Mouse (Mus musculus) heart, embryonic 12.5 days (tissue): ENCODE data around the gene F8. TPM values are rescaled to one million over a fixed set of nuclear protein-coding genes. Genes with fewer than 3 reads are reported as not detected.
A peak's percentile ranks its signal among the peaks of the same experiment; 100 is the strongest.
"Not testable (repeated sequence)": the region's sequence is repeated elsewhere in the genome, so short reads cannot be mapped to it uniquely, and the experiment has no call there.

Experiments used
- ATAC-seq: fragments of 200-750 bp; cut with Nextera tagmentation; 2 replicates; pipeline ENCODE4 v1.8.0; 2017; ENCODE audit warnings: moderate TSS enrichment, moderate library complexity; ENCODE audit not compliant: insufficient number of reproducible peaks, low FRiP score
- H3K27ac ChIP-seq: fragments of 300-500 bp; sonication (generic); 2 replicates; pipeline ENCODE4 v1.5.1; 2016; ENCODE audit warnings: mild to moderate bottlenecking, moderate library complexity; ENCODE audit not compliant: poor library complexity, severe bottlenecking
- H3K27me3 ChIP-seq: fragments of 300-500 bp; sonication (generic); replicated peaks from 2 replicates; pipeline ENCODE4 v1.6.1; 2016; ENCODE audit warnings: mild to moderate bottlenecking, moderate library complexity
- H3K36me3 ChIP-seq: fragments of 300-500 bp; sonication (generic); 2 replicates; pipeline ENCODE4 v1.6.1; 2016; ENCODE audit warnings: mild to moderate bottlenecking, moderate library complexity
- H3K4me1 ChIP-seq: fragments of 300-500 bp; sonication (generic); replicated peaks from 2 replicates; pipeline ENCODE4 v1.6.1; 2016; ENCODE audit warnings: mild to moderate bottlenecking
- H3K4me2 ChIP-seq: fragments of 300-500 bp; sonication (generic); 2 replicates; pipeline ENCODE4 v1.6.1; 2016; ENCODE audit warnings: mild to moderate bottlenecking, moderate library complexity
- H3K4me3 ChIP-seq: fragments of 300-500 bp; sonication (generic); 2 replicates; pipeline ENCODE4 v1.5.1; 2016; ENCODE audit warnings: mild to moderate bottlenecking
- H3K9ac ChIP-seq: fragments of 300-500 bp; sonication (generic); 2 replicates; pipeline ENCODE4 v1.6.1; 2016; ENCODE audit warnings: mild to moderate bottlenecking, moderate library complexity
- H3K9me3 ChIP-seq: fragments of 300-500 bp; sonication (generic); replicated peaks from 2 replicates; pipeline ENCODE4 v1.6.1; 2016; ENCODE audit warnings: mild to moderate bottlenecking, moderate library complexity
- WGBS: fragments of 180-500 bp; shearing (Covaris S2); methylation state at CpG from one replicate; pipeline ENCODE4 v1.1.7; 2016; 5-methylcytosine and 5-hydroxymethylcytosine counted together
- polyA plus RNA-seq: library from polyadenylated mRNA; unstranded; fragments of >200 nt; fragmentation: Nextera tagmentation; extraction: Ambion mirVana; gene quantifications from 2 replicates; pipeline ENCODE4 v1.2.1, GENCODE M21; 2016

Gene F8
- polyA plus RNA-seq, 1 experiment from 2014 or later = 1.8 TPM

DNA sequence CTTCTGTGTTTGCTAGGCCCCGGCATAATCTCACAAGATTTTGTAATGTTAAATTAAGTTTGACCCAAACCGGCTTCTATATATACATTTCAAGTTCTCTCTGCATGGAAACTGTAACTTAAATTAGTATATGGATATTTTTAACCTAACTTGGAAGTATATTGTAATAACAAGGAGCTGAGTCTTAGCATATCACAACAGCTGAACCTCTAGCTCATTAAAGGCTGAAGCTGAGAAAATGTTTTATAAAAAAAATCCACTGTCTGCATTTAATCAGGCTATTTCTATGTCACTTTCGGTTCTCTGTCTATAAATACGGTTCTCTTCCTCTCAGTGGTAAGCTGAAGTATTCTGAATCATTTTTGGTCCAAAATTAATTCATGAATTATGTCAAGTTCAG, 58.9 kb downstream of the F8 start:
- Histone ChIP-seq H3K36me3 (no peaks in the 10 kb centered on the region), H3K4me1 (no peaks in the 10 kb centered on the region), H3K27me3 (no peaks in the 10 kb centered on the region), H3K4me2 (no peak overlapping the region), H3K4me3 (no peak overlapping the region), H3K27ac (no peak overlapping the region), H3K9ac (no peak overlapping the region), H3K9me3 (no peaks in the 10 kb centered on the region)
- ATAC-seq = no peak
- 78% methylated on average over 4 of the region's 4 CpGs for WGBS

DNA sequence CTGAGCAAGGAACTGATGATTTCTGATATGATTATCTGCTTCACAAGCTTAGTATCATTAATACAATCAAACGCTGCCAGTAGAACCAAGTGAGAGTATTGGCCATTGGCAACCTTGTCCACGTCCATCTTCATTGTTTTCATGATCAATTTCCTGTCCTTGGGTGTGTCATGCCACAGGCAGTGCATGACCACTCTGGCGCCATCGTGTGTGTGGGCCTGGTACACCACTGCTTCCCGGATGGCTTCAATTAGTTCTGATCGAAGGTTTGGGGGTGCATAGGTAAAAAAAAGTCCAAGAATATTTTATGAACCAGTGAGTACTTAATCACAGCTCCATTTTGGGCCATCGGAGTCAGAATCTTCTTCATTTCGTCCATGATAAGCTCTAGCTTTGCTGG, 110.7 kb downstream of the F8 start:
- no peak overlapping the region for H3K9ac ChIP-seq
- no peak overlapping the region for H3K4me3 ChIP-seq
- H3K4me1 ChIP-seq = no peaks in the 10 kb centered on the region
- H3K27ac ChIP-seq = no peak overlapping the region
- WGBS = 67% methylated on average over 8 of the region's 8 CpGs
- no peaks in the 10 kb centered on the region for H3K9me3 ChIP-seq
- no peak overlapping the region for H3K4me2 ChIP-seq
- H3K36me3 ChIP-seq = no peaks in the 10 kb centered on the region
- no peak for ATAC-seq
- no peaks in the 10 kb centered on the region for H3K27me3 ChIP-seq

DNA sequence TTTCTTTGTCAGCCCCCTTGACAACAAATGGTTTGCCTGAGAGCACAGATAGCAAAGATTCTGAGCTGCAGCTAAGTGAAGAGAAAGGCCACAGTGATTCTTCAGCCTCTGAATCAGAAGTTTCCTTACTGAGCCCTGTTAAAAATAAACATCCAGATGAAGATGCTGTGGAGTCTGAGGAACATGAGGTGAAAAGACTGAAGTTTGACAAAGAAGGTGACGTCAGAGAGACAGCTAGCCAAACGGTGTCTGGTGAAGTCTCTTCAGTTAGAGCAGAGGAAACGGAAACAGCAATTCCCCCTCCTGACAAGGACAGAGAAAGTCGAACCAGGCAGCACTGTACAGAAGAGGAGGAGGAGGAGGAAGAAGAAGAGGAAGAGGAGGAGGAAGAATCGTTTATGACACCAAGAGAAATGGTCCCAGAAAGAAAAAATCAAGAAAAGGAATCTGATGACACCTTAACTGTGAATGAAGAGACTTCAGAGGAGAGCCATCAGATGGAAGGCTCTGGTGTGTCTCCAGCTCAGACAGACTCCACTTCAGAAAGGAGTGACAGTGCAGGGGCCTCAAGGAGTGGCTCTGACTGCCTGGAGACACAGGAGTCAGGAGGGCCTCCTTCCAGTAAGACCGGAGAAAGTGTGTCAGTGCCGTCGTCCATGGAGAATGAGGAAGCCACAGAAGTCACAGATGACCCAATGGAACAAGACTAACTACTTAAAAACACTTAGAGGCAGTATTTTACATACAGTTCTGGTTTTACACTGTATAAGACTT, 148.6 kb downstream of the F8 start:
- H3K4me1 ChIP-seq, H3K4me3 ChIP-seq, H3K27ac ChIP-seq, H3K9me3 ChIP-seq, H3K27me3 ChIP-seq, ATAC-seq, H3K36me3 ChIP-seq, H3K4me2 ChIP-seq, H3K9ac ChIP-seq: not testable (repeated sequence)
- 26% methylated on average over 8 of the region's 8 CpGs for WGBS

DNA sequence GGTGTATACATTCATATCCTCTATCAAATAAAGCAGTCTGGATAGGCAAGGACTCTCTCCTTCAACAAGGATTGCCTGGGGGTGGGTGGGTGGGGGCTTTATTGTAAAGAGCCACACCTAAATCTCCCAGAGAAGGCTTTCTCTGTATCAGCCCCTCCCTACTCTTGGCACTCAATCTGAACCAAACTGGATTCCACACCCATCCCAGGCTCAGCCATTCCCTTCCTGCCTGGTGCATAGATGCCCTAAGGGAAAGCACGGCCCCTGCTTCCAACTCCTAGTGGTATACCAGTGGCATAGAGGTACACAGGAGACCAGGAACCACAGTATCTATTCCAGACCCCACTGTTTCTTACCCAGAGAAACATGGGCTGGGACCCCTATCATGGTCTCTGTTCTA, 151.0 kb downstream of the F8 start:
- Histone ChIP-seq H3K27me3 (no peaks in the 10 kb centered on the region), H3K4me3 (no peak overlapping the region), H3K9me3 (no peaks in the 10 kb centered on the region), H3K4me2 (no peak overlapping the region), H3K9ac (no peak overlapping the region), H3K36me3 (no peaks in the 10 kb centered on the region), H3K4me1 (no peaks in the 10 kb centered on the region), H3K27ac (no peak overlapping the region)
- WGBS = 80% methylated on average over 1 of the region's 1 CpGs
- ATAC-seq = no peak

DNA sequence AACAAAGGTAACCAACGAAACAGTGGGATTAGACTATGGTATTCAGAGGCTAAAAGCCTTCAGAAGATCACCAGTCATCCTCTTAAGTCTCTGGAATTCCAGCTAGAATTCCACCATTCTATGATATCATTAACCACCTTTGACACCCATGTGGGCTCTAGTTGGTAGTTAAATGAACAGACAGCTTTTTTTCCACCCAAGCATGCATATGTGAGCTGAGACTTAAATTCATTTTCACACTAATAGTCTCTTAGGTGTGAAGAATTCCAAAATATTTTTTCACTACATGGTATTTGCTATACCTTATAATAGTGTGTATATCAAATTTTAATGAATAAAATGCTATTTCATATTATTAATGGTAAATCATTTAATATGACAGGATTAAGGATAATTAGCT, 218.7 kb downstream of the F8 start, which contains the start of gene Smim9:
Gene Smim9 (minus strand): TSS at position 101 of the 400 bp plus-strand sequence.
- H3K36me3 ChIP-seq = no peaks in the 10 kb centered on the region
- no peak within 1 kb of the TSS for H3K9ac ChIP-seq
- H3K9me3 ChIP-seq = no peaks in the 10 kb centered on the region
- no peak within 1 kb of the TSS for H3K4me2 ChIP-seq
- H3K27me3 ChIP-seq = no peaks in the 10 kb centered on the region
- H3K4me1 ChIP-seq = no peaks in the 10 kb centered on the region
- 61% methylated on average over 1 of the region's 1 CpGs for WGBS
- no peak within 1 kb of the TSS for H3K4me3 ChIP-seq
- H3K27ac ChIP-seq = no peak within 1 kb of the TSS
- no peak for ATAC-seq

DNA sequence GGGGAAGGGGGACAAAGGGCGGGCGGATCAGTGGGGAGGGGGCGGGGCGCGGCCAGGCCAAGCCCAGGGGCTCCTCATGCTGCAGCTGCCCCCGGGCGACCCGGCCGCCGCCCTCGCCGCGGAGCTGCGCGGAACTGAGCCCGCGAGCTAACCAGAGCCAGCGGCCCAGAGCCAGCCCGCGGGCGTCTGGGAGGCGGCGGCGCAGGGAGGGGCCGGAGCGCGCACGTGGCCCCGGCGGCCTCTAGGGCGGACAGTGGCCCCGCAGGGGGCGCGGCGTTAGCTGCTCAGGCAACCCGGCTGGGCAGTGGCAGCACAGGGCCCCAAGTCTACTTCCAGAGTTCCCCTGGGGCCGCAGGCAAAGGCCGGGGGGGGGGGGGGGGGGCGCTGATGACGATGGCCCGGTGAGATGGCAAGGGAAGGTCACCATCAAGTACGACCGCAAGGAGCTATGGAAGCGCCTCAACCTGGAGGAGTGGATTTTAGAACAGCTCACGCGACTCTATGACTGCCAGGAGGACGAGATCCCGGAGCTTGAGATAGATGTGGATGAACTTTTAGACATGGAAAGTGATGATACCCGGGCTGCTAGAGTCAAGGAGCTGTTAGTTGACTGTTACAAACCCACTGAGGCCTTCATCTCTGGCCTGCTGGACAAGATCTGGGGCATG, 226.7 kb downstream of the F8 start:
- WGBS = 17% methylated on average over 41 of the region's 49 CpGs
- Histone ChIP-seq H3K9ac (peak overlapping the region; percentile 68), H3K4me2 (peak overlapping the region; percentile 69), H3K4me3 (peak overlapping the region; percentile 56), H3K9me3 (no peaks in the 10 kb centered on the region), H3K27me3 (no peaks in the 10 kb centered on the region), H3K27ac (no peak overlapping the region), H3K36me3 (no peaks in the 10 kb centered on the region), H3K4me1 (no peaks in the 10 kb centered on the region)
- ATAC-seq = 0 out of 2 replicates have a peak, but pooled peaks have one; percentile 61

DNA sequence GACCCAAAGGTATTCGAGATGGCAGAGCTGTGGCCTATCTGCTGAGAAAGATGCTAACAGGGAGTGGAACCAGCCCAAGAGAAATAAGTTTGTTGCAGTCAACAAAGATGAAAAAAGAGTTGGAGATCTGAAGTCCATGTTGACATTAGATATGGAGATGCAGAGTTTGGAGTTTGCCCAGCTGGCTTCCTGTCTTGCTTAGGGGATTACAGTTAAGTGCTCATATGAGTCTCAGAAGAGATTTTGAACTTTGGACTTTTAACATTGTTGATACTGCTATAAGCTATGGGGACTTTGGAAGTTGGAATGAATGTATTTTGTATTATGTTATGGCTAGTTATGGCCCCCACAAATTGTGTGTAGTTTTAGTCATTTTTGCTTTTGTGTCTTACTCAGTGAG, 230.2 kb downstream of the F8 start:
- no peaks in the 10 kb centered on the region for H3K27me3 ChIP-seq
- H3K4me1 ChIP-seq = no peaks in the 10 kb centered on the region
- no peak overlapping the region for H3K4me3 ChIP-seq
- H3K36me3 ChIP-seq = no peaks in the 10 kb centered on the region
- H3K9me3 ChIP-seq = no peaks in the 10 kb centered on the region
- no peak overlapping the region for H3K4me2 ChIP-seq
- no peak for ATAC-seq
- H3K9ac ChIP-seq = no peak overlapping the region
- 50% methylated on average over 1 of the region's 1 CpGs for WGBS
- H3K27ac ChIP-seq = no peak overlapping the region

DNA sequence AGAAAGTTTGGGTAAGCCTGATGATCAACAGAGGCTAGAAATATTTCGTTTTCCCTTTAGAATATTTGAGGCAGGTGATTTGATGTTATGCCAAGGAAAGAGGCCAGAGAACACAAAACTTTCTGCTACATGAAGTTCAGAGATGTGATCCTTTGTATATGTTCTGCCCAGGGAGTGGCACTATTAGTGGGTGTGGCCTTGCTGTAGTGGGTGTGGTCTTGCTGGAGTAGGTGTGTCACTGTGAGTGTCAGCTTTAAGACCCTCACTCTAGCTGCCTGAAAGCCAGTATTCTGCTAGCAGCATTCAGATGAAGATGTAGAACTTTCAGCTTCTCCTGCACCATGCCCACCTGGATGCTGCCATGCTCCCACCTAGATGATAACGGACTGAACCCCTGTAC, 232.1 kb downstream of the F8 start:
- H3K4me3 ChIP-seq = no peak overlapping the region
- H3K4me1 ChIP-seq = no peaks in the 10 kb centered on the region
- H3K36me3 ChIP-seq = no peaks in the 10 kb centered on the region
- no peak overlapping the region for H3K27ac ChIP-seq
- 70% methylated on average over 2 of the region's 2 CpGs for WGBS
- H3K9ac ChIP-seq = no peak overlapping the region
- no peak for ATAC-seq
- no peak overlapping the region for H3K4me2 ChIP-seq
- H3K9me3 ChIP-seq = no peaks in the 10 kb centered on the region
- H3K27me3 ChIP-seq = no peaks in the 10 kb centered on the region

DNA sequence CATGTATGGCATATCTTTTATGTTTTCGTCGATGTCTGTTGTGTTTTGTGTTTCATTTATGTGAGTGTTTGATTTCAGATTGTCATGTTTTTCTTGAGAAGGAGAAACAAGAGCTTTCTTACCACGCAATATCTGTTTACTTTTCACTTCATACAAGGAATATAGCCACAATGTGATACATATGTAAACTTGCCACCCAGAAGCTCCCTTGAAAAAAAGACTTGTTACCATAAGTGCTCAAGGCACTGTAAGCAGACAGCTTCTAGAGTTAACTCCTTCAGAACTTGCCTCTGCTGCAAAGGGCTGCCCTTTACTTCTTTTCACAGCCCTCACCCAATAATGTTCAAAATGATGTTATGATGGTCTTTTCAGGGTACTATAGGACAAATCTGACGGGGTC, 234.0 kb downstream of the F8 start:
- H3K4me3 ChIP-seq = no peak overlapping the region
- 73% methylated on average over 4 of the region's 4 CpGs for WGBS

DNA sequence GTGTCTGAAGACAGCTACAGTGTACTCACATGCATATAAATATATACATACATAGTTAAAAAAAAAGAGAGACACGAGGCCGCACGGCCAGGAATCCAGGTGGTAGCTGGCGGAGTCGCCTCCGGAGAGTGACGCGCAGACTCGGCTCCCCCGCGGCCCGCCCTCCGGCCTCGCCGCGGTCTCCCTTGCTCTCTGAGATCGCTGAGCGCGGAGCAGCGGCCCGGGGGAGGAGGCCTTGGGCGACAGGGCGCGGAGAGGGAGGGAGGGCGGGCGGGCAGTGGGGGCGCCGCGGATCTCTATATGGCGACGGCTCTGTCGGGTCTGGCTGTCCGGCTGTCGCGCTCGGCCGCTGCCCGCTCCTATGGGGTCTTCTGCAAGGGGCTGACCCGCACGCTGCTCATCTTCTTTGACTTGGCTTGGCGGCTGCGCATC, 239.3 kb downstream of the F8 start:
- not testable (repeated sequence) for H3K9me3 ChIP-seq, H3K27ac ChIP-seq, H3K27me3 ChIP-seq, H3K36me3 ChIP-seq, H3K9ac ChIP-seq, ATAC-seq, H3K4me1 ChIP-seq
- WGBS = 26% methylated on average over 35 of the region's 42 CpGs
- Histone ChIP-seq H3K4me3 (peak overlapping the region; percentile 42), H3K4me2 (peak overlapping the region; percentile 69)

More for the DNA sequence above, 234.0 kb downstream of the F8 start:
- no peak for ATAC-seq
- no peaks in the 10 kb centered on the region for H3K36me3 ChIP-seq
- H3K4me2 ChIP-seq = no peak overlapping the region
- H3K4me1 ChIP-seq = no peaks in the 10 kb centered on the region
- no peaks in the 10 kb centered on the region for H3K27me3 ChIP-seq
- H3K9ac ChIP-seq = no peak overlapping the region
- no peak overlapping the region for H3K27ac ChIP-seq
- no peaks in the 10 kb centered on the region for H3K9me3 ChIP-seq

DNA sequence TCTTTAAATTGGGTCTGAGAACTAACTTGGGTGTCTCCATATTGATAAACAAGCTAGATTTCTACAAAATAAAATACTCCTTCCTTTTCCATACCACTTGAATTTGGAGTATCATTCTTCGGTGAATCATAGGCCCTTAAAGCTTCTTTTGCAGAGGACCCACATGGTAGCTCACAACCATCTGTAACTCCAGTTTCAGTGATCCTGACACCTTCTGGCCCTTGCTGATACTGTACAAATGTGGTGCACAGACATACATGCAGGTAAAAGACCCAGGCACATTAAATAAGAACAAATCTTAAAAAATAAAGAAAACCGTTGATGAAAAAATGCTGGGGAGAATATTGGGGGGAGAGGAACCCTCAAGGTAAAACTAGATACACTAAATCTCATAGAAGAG, 244.2 kb downstream of the F8 start:
- Histone ChIP-seq H3K27ac (no peak overlapping the region), H3K27me3 (no peaks in the 10 kb centered on the region), H3K9me3 (no peaks in the 10 kb centered on the region), H3K36me3 (no peaks in the 10 kb centered on the region), H3K4me3 (no peak overlapping the region), H3K4me2 (no peak overlapping the region), H3K4me1 (no peaks in the 10 kb centered on the region), H3K9ac (no peak overlapping the region)
- ATAC-seq = no peak
- WGBS = 95% methylated on average over 2 of the region's 2 CpGs
